Mouse (Mus musculus): ENCODE measurements at regions not wholly inside any gene's neighbourhood (a gene's known extent, or its start where the extent isn't known, plus 50 kb on each side); places are given as distances from the start of the nearest gene placed in this dataset.

DNA sequence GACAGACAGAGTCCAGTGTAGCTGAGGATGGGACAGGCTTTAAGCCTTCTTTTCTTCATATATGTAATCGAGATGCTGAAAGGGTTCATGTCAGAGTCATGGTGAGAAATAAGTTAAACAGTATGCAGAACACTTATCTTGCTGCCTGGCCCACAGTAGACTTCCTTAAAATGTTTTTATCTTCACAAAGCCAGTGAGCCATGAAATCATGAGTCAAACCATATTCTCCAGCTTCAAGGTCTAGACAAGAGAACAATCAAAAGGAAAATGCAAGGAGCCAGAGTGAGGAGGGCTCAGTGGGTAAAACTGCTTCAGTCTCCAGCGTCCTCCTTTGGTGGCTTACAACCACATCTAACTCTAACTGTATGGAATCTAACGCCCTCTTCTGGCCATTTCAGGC is 103.7 kb upstream of the Onecut1 start:
- Histone ChIP-seq H3K27me3 (ENCODE audit: control insufficient read depth, insufficient read depth, low read length) (no peaks in the 10 kb centered on the region), H3K27ac (replicated peaks; ENCODE audit: low read depth, low read length) (no peak overlapping the region), H3K4me1 (ENCODE audit: control insufficient read depth, insufficient read depth, low read length) (no peaks in the 10 kb centered on the region), H3K36me3 (ENCODE audit: control insufficient read depth, insufficient read depth, low read length) (no peaks in the 10 kb centered on the region), H3K4me3 (replicated peaks; ENCODE audit: low read depth, low read length) (no peak overlapping the region), H3K4me2 (ENCODE audit: low read length) (no peak overlapping the region), H3K9ac (replicated peaks; ENCODE audit: low read length) (no peak overlapping the region), H3K9me3 (ENCODE audit: control insufficient read depth, low read length) (no peaks in the 10 kb centered on the region)
- DNase-seq (no peak), ATAC-seq (ENCODE audit: low FRiP score, low TSS enrichment) (no peak)
- 75% methylated on average over 3 of the region's 3 CpGs for WGBS

DNA sequence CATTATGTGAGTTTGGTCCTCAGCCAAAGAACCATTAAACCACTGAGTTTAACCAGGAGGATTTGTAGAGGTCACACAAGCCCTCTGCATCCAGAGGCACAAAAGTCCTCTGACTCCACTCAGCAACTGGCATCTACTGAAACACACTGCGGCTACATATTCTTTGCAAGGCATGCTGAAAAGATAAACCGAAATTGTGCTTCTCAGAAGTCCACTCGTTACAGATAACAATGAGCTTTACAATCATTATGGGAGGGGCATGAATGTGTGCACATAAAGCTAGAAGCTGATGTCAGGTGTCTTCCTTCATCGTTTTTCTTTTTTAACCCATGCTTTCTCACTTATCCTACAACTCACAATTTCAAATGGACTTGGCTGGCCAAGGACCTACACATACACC is 102.8 kb upstream of the Onecut1 start:
- Histone ChIP-seq H3K4me2 (ENCODE audit: low read length) (no peak overlapping the region), H3K4me1 (ENCODE audit: control insufficient read depth, insufficient read depth, low read length) (no peaks in the 10 kb centered on the region), H3K27me3 (ENCODE audit: control insufficient read depth, insufficient read depth, low read length) (no peaks in the 10 kb centered on the region), H3K9ac (replicated peaks; ENCODE audit: low read length) (no peak overlapping the region), H3K36me3 (ENCODE audit: control insufficient read depth, insufficient read depth, low read length) (no peaks in the 10 kb centered on the region), H3K9me3 (ENCODE audit: control insufficient read depth, low read length) (no peaks in the 10 kb centered on the region), H3K4me3 (replicated peaks; ENCODE audit: low read depth, low read length) (no peak overlapping the region), H3K27ac (replicated peaks; ENCODE audit: low read depth, low read length) (no peak overlapping the region)
- 96% methylated on average over 4 of the region's 4 CpGs for WGBS
- ATAC-seq (ENCODE audit: low FRiP score, low TSS enrichment) (no peak), DNase-seq (no peak)

GRCm38 (mm10) chr9:74780419-74780818 is 81.3 kb upstream of the Onecut1 start:
- Histone ChIP-seq H3K9ac (replicated peaks; ENCODE audit: low read length) (no peak overlapping the region), H3K9me3 (ENCODE audit: control insufficient read depth, low read length) (no peaks in the 10 kb centered on the region), H3K4me1 (ENCODE audit: control insufficient read depth, insufficient read depth, low read length) (no peaks in the 10 kb centered on the region), H3K4me3 (replicated peaks; ENCODE audit: low read depth, low read length) (no peak overlapping the region), H3K36me3 (ENCODE audit: control insufficient read depth, insufficient read depth, low read length) (no peaks in the 10 kb centered on the region), H3K4me2 (ENCODE audit: low read length) (no peak overlapping the region), H3K27me3 (ENCODE audit: control insufficient read depth, insufficient read depth, low read length) (no peaks in the 10 kb centered on the region), H3K27ac (replicated peaks; ENCODE audit: low read depth, low read length) (no peak overlapping the region)
- ATAC-seq (ENCODE audit: low FRiP score, low TSS enrichment) (no peak), DNase-seq (no peak)
- WGBS = 92% methylated on average over 3 of the region's 3 CpGs

DNA sequence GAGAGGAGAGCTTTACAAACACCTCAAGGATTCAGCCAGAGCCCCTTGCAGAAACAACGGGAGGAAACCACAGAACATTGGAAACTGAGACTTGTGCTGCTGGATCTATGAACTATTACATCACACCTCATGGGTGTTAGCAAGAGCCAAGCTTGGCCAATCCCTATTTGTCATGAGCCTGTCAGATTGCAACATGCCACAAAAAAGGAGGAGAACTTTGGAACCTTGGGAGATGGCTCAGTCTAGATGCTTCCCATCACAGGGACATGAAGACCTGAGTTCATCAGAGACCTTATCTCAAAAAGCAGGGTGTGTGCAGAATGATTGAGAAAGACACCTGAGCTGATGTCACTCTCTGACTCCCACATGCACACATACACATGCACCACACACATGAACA is 68.3 kb upstream of the Onecut1 start:
- Histone ChIP-seq H3K36me3 (ENCODE audit: control insufficient read depth, insufficient read depth, low read length) (no peaks in the 10 kb centered on the region), H3K27me3 (ENCODE audit: control insufficient read depth, insufficient read depth, low read length) (no peaks in the 10 kb centered on the region), H3K4me1 (ENCODE audit: control insufficient read depth, insufficient read depth, low read length) (no peaks in the 10 kb centered on the region), H3K27ac (replicated peaks; ENCODE audit: low read depth, low read length) (no peak overlapping the region), H3K4me3 (replicated peaks; ENCODE audit: low read depth, low read length) (no peak overlapping the region), H3K4me2 (ENCODE audit: low read length) (no peak overlapping the region), H3K9ac (replicated peaks; ENCODE audit: low read length) (no peak overlapping the region), H3K9me3 (ENCODE audit: control insufficient read depth, low read length) (no peaks in the 10 kb centered on the region)
- ATAC-seq (ENCODE audit: low FRiP score, low TSS enrichment) = no peak
- no peak for DNase-seq
- 89% methylated on average over 1 of the region's 1 CpGs for WGBS

DNA sequence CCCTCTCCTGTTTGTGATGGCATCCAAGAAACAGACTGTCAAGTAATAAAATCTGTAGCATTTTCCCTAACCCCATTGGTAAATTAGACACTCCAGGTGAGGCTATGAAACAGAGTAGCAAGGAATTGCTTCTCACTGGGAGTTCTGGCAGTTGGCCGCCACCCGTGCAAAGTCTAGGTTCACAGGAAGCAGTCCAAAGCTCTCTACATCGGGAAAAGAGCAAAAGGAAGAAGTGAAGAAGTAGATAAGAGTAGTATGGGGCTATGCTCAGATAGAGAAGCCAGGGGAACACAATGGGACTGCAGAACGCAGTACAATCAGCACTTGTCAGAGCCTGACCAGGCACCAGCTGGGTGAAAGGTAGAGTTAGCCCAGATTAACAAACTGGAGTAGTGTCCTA is 65.7 kb upstream of the Onecut1 start:
- Histone ChIP-seq H3K9me3 (ENCODE audit: control insufficient read depth, low read length) (no peaks in the 10 kb centered on the region), H3K4me2 (ENCODE audit: low read length) (no peak overlapping the region), H3K27ac (replicated peaks; ENCODE audit: low read depth, low read length) (no peak overlapping the region), H3K4me1 (ENCODE audit: control insufficient read depth, insufficient read depth, low read length) (no peaks in the 10 kb centered on the region), H3K9ac (replicated peaks; ENCODE audit: low read length) (no peak overlapping the region), H3K4me3 (replicated peaks; ENCODE audit: low read depth, low read length) (no peak overlapping the region), H3K27me3 (ENCODE audit: control insufficient read depth, insufficient read depth, low read length) (no peaks in the 10 kb centered on the region), H3K36me3 (ENCODE audit: control insufficient read depth, insufficient read depth, low read length) (no peaks in the 10 kb centered on the region)
- no peak for ATAC-seq (ENCODE audit: low FRiP score, low TSS enrichment)
- 94% methylated on average over 4 of the region's 4 CpGs for WGBS
- DNase-seq = no peak

- Histone ChIP-seq H3K27ac (replicated peaks; ENCODE audit: low read depth, low read length) (no peak overlapping the region), H3K9ac (replicated peaks; ENCODE audit: low read length) (no peak overlapping the region), H3K9me3 (ENCODE audit: control insufficient read depth, low read length) (no peaks in the 10 kb centered on the region), H3K4me2 (ENCODE audit: low read length) (no peak overlapping the region), H3K36me3 (ENCODE audit: control insufficient read depth, insufficient read depth, low read length) (no peaks in the 10 kb centered on the region), H3K27me3 (ENCODE audit: control insufficient read depth, insufficient read depth, low read length) (no peaks in the 10 kb centered on the region), H3K4me3 (replicated peaks; ENCODE audit: low read depth, low read length) (no peak overlapping the region), H3K4me1 (ENCODE audit: control insufficient read depth, insufficient read depth, low read length) (no peaks in the 10 kb centered on the region)
- no peak for ATAC-seq (ENCODE audit: low FRiP score, low TSS enrichment)
- 64% methylated on average over 5 of the region's 5 CpGs for WGBS
- no peak for DNase-seq
These were observed 64.4 kb upstream of the Onecut1 start for GRCm38 (mm10) chr9:74797272-74797844.

DNA sequence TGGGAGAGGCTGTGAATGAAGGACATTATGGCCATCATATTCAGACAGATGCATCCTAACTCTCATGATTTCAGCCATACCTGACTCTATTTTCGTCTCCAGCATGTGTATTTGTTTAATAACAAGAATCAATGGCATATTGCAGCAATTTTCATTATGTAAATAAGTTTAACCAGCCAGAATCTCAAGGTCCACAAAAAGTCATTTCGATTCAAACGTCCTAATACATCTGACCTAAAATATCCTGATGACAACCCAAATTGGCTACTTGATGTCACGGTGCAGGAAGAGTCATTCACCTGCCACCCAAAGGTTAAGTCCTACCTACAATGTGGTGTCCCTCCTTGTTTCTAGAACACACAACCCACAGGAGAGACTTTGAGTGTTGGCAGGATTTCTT is 60.6 kb upstream of the Onecut1 start:
- ATAC-seq (ENCODE audit: low FRiP score, low TSS enrichment) (no peak), DNase-seq (no peak)
- H3K27ac ChIP-seq (replicated peaks; ENCODE audit: low read depth, low read length) = no peak overlapping the region
- 83% methylated on average over 4 of the region's 4 CpGs for WGBS
- H3K4me2 ChIP-seq (ENCODE audit: low read length) = no peak overlapping the region
- no peaks in the 10 kb centered on the region for H3K27me3 ChIP-seq (ENCODE audit: control insufficient read depth, insufficient read depth, low read length)
- H3K4me3 ChIP-seq (replicated peaks; ENCODE audit: low read depth, low read length) = no peak overlapping the region
- H3K36me3 ChIP-seq (ENCODE audit: control insufficient read depth, insufficient read depth, low read length) = no peaks in the 10 kb centered on the region
- no peaks in the 10 kb centered on the region for H3K9me3 ChIP-seq (ENCODE audit: control insufficient read depth, low read length)
- H3K4me1 ChIP-seq (ENCODE audit: control insufficient read depth, insufficient read depth, low read length) = no peaks in the 10 kb centered on the region
- no peak overlapping the region for H3K9ac ChIP-seq (replicated peaks; ENCODE audit: low read length)

DNA sequence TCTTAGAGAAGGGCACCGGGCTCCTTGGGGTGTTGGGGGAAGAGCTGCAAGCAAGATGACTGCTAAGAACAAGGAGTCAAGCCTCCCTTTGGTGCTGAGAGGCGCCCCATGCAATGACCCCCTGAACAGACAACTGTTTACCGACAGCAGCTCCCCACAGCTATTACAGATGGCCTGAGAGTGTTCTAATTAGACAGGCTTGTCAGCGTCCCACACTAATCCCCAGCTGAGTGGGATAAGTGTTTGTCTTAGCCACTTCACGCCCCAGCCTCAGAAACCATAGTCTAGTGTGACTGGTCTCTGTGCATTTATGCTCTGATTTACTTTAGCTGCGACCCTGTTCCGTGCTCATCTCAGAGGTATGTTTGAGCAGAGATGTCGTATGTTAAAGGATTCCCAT is 50.3 kb upstream of the Onecut1 start:
- H3K36me3 ChIP-seq (ENCODE audit: control insufficient read depth, insufficient read depth, low read length) = no peaks in the 10 kb centered on the region
- H3K4me2 ChIP-seq (ENCODE audit: low read length) = peak overlapping the region; percentile 9; the same call in 1 of the 2 replicates
- H3K9ac ChIP-seq (replicated peaks; ENCODE audit: low read length) = no peak overlapping the region
- no peaks in the 10 kb centered on the region for H3K27me3 ChIP-seq (ENCODE audit: control insufficient read depth, insufficient read depth, low read length)
- WGBS = 10% methylated on average over 8 of the region's 8 CpGs
- DNase-seq = peak; percentile 57
- H3K4me3 ChIP-seq (replicated peaks; ENCODE audit: low read depth, low read length) = no peak overlapping the region
- H3K27ac ChIP-seq (replicated peaks; ENCODE audit: low read depth, low read length) = no peak overlapping the region
- H3K4me1 ChIP-seq (ENCODE audit: control insufficient read depth, insufficient read depth, low read length) = peaks cover 15% of the 10 kb centered on the region
- no peaks in the 10 kb centered on the region for H3K9me3 ChIP-seq (ENCODE audit: control insufficient read depth, low read length)
- ATAC-seq (ENCODE audit: low FRiP score, low TSS enrichment) = no peak; the same call in 1 of the 2 replicates
